Mouse (Mus musculus): ENCODE measurements around the gene Ptpa. TPM values are rescaled to one million over a fixed set of nuclear protein-coding genes. Genes with fewer than 3 reads are reported as not detected.

Ptpa gene
- total and polyA plus RNA-seq, 3 experiments: 111 to 194 (median 122) TPM

DNA sequence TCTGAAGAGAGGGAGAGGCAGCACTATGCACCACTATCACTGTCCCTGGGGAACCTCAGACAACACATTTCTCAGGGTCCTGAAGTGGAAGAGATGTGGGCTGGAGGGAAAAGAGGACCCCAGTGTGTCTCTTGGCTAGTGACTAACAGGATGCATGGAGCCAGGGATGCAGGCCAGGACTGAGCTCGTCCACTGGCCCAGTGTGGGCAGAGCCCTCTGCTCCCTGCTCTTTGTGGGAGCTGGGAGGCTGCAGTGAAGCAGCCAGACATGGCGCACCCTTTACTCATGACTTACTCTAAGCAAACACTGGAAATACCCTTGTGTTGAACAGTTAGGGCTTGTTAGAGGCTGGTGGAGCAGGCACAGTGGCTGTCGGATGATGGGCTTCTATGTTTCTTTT, 37.7 kb downstream of the Ptpa start:
- dilution Hi-C loops (cut with MboI; ENCODE audit: extremely low pct_ligation_motif_present, extremely low pct_unique_long_range_greater_than_20kb, low sequenced_read_pairs): no loop called here
- no peak overlapping the region for H3K9ac ChIP-seq (ENCODE audit: insufficient read depth, low read depth)
- no peak overlapping the region for H3K4me3 ChIP-seq (replicated peaks in 1 of 3; ENCODE audit: low read depth in 2 of 3, low read length in 2 of 3, poor library complexity in 1 of 3)
- no peaks in the 10 kb centered on the region for H3K79me2 ChIP-seq (replicated peaks; ENCODE audit: control insufficient read depth, extremely low read depth, insufficient read depth, poor library complexity, severe bottlenecking)
- H3K9me3 ChIP-seq (replicated peaks; ENCODE audit: low read length): peaks cover 16% of the 10 kb centered on the region
- H3K4me2 ChIP-seq (ENCODE audit: insufficient read depth, low read depth, poor library complexity, severe bottlenecking): no peak overlapping the region
- no peaks in the 10 kb centered on the region for H3K27me3 ChIP-seq (replicated peaks)
- in situ Hi-C loops (cut with MboI; ENCODE audit: low pct_ligation_motif_present, low pct_unique_long_range_greater_than_20kb, low sequenced_read_pairs): no loop called here
- peak overlapping the region; percentile 13; the same call in 1 of the 2 replicates for H3K27ac ChIP-seq (ENCODE audit: insufficient read depth, low read depth)
- DNase-seq (ENCODE audit: extremely low read depth): no peak
- no peak for TF ChIP-seq GABPA (IDR thresholded peaks at IDR 0.05; ENCODE audit: insufficient replicate concordance, low read depth, low read length)
- no peak for TF ChIP-seq TCF12 (IDR thresholded peaks at IDR 0.05; ENCODE audit: low read depth, low read length)
- TF ChIP-seq EP300 (IDR thresholded peaks at IDR 0.05; ENCODE audit: low read length): no peak
- TF ChIP-seq NRF1 (IDR thresholded peaks at IDR 0.05; ENCODE audit: low read depth, low read length): no peak
- TF ChIP-seq E2F4 (IDR thresholded peaks at IDR 0.05; ENCODE audit: insufficient replicate concordance, low read depth, low read length): no peak
- TF ChIP-seq KAT2A (IDR thresholded peaks at IDR 0.05; ENCODE audit: insufficient replicate concordance, low read length): no peak
- no peak for TF ChIP-seq JUND (conservative IDR thresholded peaks at IDR 0.05; ENCODE audit: low read depth, low read length)
- TF ChIP-seq POLR2A (IDR thresholded peaks at IDR 0.05; ENCODE audit: low read depth, low read length): no peak
- TF ChIP-seq CHD1 (IDR thresholded peaks at IDR 0.05; ENCODE audit: low read depth, low read length): no peak
- no peak for TF ChIP-seq MAFK (IDR thresholded peaks at IDR 0.05; ENCODE audit: insufficient replicate concordance, low read length)
- TF ChIP-seq ZNF384 (IDR thresholded peaks at IDR 0.05; ENCODE audit: low read depth, low read length): no peak
- no peak for TF ChIP-seq UBTF (IDR thresholded peaks at IDR 0.05; ENCODE audit: low read depth, low read length)
- no peak for TF ChIP-seq JUN (IDR thresholded peaks at IDR 0.05; ENCODE audit: insufficient read depth, low read depth, low read length)
- TF ChIP-seq USF2 (conservative IDR thresholded peaks at IDR 0.05; ENCODE audit: low read depth, low read length): no peak
- no peak for TF ChIP-seq SIN3A (IDR thresholded peaks at IDR 0.05; ENCODE audit: low read length)
- peaks cover 6 to 48% of the 10 kb centered on the region in 2 experiments for H3K4me1 ChIP-seq (ENCODE audit: control insufficient read depth in 1 of 2, insufficient read depth in 2 of 2)
- peaks cover 9 to 54% of the 10 kb centered on the region in 2 experiments for H3K36me3 ChIP-seq (replicated peaks in 1 of 2; ENCODE audit: control insufficient read depth in 1 of 2, insufficient read depth in 1 of 2, low read length in 1 of 2)

DNA sequence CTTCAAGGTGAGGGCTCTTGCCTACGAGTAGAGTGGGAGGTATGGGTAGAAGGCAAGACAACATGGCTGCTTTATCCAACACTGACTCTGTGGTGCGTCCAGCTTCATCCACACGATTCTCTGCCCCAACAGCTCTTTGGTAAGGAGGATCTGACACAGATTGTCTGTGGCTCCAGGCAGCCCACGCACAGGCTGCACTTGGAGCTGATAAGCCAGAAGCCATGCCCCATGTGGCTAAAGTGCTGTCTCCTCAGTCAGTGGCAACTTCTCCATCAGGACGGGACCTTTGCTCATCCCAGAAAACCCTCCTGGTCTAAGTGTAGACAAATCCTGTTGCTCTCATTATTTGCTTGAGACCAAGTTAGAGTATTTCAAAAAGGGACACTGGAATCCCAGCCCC, 38.7 kb downstream of the Ptpa start:
- Histone ChIP-seq H3K9me3 (replicated peaks; ENCODE audit: low read length) (peaks cover 10% of the 10 kb centered on the region), H3K4me3 (replicated peaks in 1 of 3; ENCODE audit: low read depth in 2 of 3, low read length in 2 of 3, poor library complexity in 1 of 3) (no peak overlapping the region), H3K9ac (ENCODE audit: insufficient read depth, low read depth) (no peak overlapping the region), H3K27ac (ENCODE audit: insufficient read depth, low read depth) (no peak overlapping the region), H3K4me1 (ENCODE audit: control insufficient read depth in 1 of 2, insufficient read depth in 2 of 2) (peaks cover 9 to 55% of the 10 kb centered on the region in 2 experiments), H3K27me3 (replicated peaks) (no peaks in the 10 kb centered on the region), H3K36me3 (replicated peaks in 1 of 2; ENCODE audit: control insufficient read depth in 1 of 2, insufficient read depth in 1 of 2, low read length in 1 of 2) (peaks cover 5 to 51% of the 10 kb centered on the region in 2 experiments), H3K79me2 (replicated peaks; ENCODE audit: control insufficient read depth, extremely low read depth, insufficient read depth, poor library complexity, severe bottlenecking) (no peaks in the 10 kb centered on the region), H3K4me2 (ENCODE audit: insufficient read depth, low read depth, poor library complexity, severe bottlenecking) (no peak overlapping the region)
- in situ Hi-C loops (cut with MboI; ENCODE audit: low pct_ligation_motif_present, low pct_unique_long_range_greater_than_20kb, low sequenced_read_pairs): no loop called here
- dilution Hi-C loops (cut with MboI; ENCODE audit: extremely low pct_ligation_motif_present, extremely low pct_unique_long_range_greater_than_20kb, low sequenced_read_pairs): no loop called here
- no peak for DNase-seq (ENCODE audit: extremely low read depth)
- no peak for TF ChIP-seq HCFC1 (IDR thresholded peaks at IDR 0.05; ENCODE audit: low read depth, low read length)
- no peak for TF ChIP-seq NRF1 (IDR thresholded peaks at IDR 0.05; ENCODE audit: low read depth, low read length)
- no peak for TF ChIP-seq GABPA (IDR thresholded peaks at IDR 0.05; ENCODE audit: insufficient replicate concordance, low read depth, low read length)
- TF ChIP-seq CTCF (conservative IDR thresholded peaks at IDR 0.05 in 1 of 2, IDR thresholded peaks at IDR 0.05 in 1 of 2; ENCODE audit: low read depth in 2 of 2, low read length in 2 of 2): no peak
- TF ChIP-seq NELFE (IDR thresholded peaks at IDR 0.05; ENCODE audit: low read depth, low read length): no peak

All from CH12.LX (cell line).